Mouse (Mus musculus): Measurements from ENCODE around the gene Slc5a4b. TPM values are rescaled to one million over a fixed set of nuclear protein-coding genes. Genes with fewer than 3 reads are reported as not detected.

Slc5a4b gene
- polyA plus RNA-seq, 1 experiment from 2014 or later, result not detected

GRCm38 (mm10) chr10:76023921-76024320 lies 86.8 kb downstream of the Slc5a4b start:
- Histone ChIP-seq H3K9ac (ENCODE audit: low read length) (no peak overlapping the region), H3K9me3 (replicated peaks; ENCODE audit: control insufficient read depth, low read length) (peaks cover 2% of the 10 kb centered on the region; the same call in 1 of the 2 replicates), H3K27ac (ENCODE audit: low read length) (no peak overlapping the region), H3K4me3 (ENCODE audit: low read length) (no peak overlapping the region), H3K36me3 (ENCODE audit: control insufficient read depth, insufficient read depth) (no peaks in the 10 kb centered on the region), H3K4me2 (ENCODE audit: low read depth, low read length) (no peak overlapping the region), H3K27me3 (ENCODE audit: control insufficient read depth, insufficient read depth, low read length) (no peaks in the 10 kb centered on the region), H3K4me1 (ENCODE audit: control insufficient read depth, insufficient read depth, low read length) (no peaks in the 10 kb centered on the region)
- WGBS, result 94% methylated on average over 6 of the region's 6 CpGs
- ATAC-seq (replicated peaks; ENCODE audit: extremely low read depth, insufficient read depth, low FRiP score), result no peak

DNA sequence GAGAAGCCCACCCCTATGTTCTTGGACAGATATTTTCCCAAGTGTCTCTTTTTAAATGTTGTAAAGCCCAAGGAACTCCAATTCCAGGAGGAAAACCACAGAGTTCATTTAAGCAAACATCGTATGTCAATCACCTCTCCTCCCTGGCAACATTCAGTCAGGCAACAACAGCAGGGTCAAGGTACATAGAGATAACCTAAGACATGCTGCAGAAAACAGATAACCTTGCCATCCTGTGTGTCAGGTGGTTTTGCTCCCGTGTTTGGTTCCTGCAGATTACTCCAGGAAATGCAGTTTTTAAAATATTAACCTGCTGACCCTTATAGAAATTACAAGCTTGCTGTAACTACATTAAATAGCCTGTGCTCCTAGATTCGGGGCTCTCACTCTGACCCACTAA lies 89.0 kb downstream of the Slc5a4b start:
- H3K4me3 ChIP-seq (ENCODE audit: low read length), result no peak overlapping the region
- H3K27me3 ChIP-seq (ENCODE audit: control insufficient read depth, insufficient read depth, low read length), result no peaks in the 10 kb centered on the region
- H3K9me3 ChIP-seq (replicated peaks; ENCODE audit: control insufficient read depth, low read length), result peaks cover 2% of the 10 kb centered on the region; the same call in 1 of the 2 replicates
- no peak overlapping the region for H3K9ac ChIP-seq (ENCODE audit: low read length)
- no peaks in the 10 kb centered on the region for H3K4me1 ChIP-seq (ENCODE audit: control insufficient read depth, insufficient read depth, low read length)
- H3K36me3 ChIP-seq (ENCODE audit: control insufficient read depth, insufficient read depth), result no peaks in the 10 kb centered on the region
- no peak overlapping the region for H3K27ac ChIP-seq (ENCODE audit: low read length)
- no peak overlapping the region for H3K4me2 ChIP-seq (ENCODE audit: low read depth, low read length)
- ATAC-seq (replicated peaks; ENCODE audit: extremely low read depth, insufficient read depth, low FRiP score), result no peak
- 46% methylated on average over 3 of the region's 3 CpGs for WGBS

DNA sequence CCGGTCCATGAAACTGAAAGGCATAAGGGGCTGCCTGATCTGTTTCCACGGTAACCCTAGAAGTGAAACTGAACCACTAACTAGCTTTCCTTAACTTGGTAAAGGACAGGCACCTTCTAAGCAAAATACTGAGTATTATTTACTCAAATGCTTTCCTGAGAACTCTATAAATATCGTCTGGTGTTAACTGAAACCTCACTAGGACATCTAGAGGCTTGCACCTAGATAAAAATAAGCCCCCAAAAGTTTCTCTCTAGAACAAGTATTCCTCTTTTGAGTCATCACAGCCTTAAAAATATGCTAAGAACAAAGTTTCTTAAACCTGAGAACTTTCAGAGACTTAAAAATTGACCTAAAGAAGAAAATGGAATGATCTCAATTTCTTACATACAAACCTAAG lies 93.9 kb downstream of the Slc5a4b start:
- no peak for ATAC-seq (replicated peaks; ENCODE audit: extremely low read depth, insufficient read depth, low FRiP score)
- Histone ChIP-seq H3K9ac (ENCODE audit: low read length) (no peak overlapping the region), H3K9me3 (replicated peaks; ENCODE audit: control insufficient read depth, low read length) (no peaks in the 10 kb centered on the region), H3K4me2 (ENCODE audit: low read depth, low read length) (no peak overlapping the region), H3K27me3 (ENCODE audit: control insufficient read depth, insufficient read depth, low read length) (no peaks in the 10 kb centered on the region), H3K36me3 (ENCODE audit: control insufficient read depth, insufficient read depth) (no peaks in the 10 kb centered on the region), H3K4me1 (ENCODE audit: control insufficient read depth, insufficient read depth, low read length) (no peaks in the 10 kb centered on the region), H3K27ac (ENCODE audit: low read length) (no peak overlapping the region), H3K4me3 (ENCODE audit: low read length) (no peak overlapping the region)
- 77% methylated on average over 3 of the region's 3 CpGs for WGBS

- Histone ChIP-seq H3K27ac (ENCODE audit: low read length) (no peak overlapping the region), H3K36me3 (ENCODE audit: control insufficient read depth, insufficient read depth) (no peaks in the 10 kb centered on the region), H3K9ac (ENCODE audit: low read length) (no peak overlapping the region), H3K9me3 (replicated peaks; ENCODE audit: control insufficient read depth, low read length) (no peaks in the 10 kb centered on the region), H3K4me1 (ENCODE audit: control insufficient read depth, insufficient read depth, low read length) (no peaks in the 10 kb centered on the region), H3K4me3 (ENCODE audit: low read length) (no peak overlapping the region), H3K27me3 (ENCODE audit: control insufficient read depth, insufficient read depth, low read length) (no peaks in the 10 kb centered on the region), H3K4me2 (ENCODE audit: low read depth, low read length) (no peak overlapping the region)
- 68% methylated on average over 6 of the region's 6 CpGs for WGBS
- ATAC-seq (replicated peaks; ENCODE audit: extremely low read depth, insufficient read depth, low FRiP score), result no peak
These were observed 97.8 kb downstream of the Slc5a4b start for GRCm38 (mm10) chr10:76012922-76013321.

DNA sequence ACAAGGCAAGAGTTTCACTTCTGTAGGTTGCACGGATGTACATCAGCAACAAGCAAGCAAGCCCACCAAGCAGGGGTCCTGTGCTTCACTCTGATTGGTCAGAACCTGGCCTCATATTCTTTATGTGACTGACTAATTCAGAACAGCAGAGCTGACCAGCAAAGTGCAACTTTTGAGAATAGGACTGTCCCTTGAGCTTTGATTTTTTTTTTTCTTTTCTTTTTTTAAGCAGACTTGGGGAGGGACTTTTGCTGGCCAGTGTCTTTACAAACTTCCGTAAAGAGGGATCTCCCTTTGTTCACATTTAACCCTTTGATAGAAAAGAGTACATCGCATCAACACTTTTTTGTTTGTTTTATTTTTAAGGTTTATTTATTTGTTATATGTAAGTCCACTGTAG lies 100.9 kb downstream of the Slc5a4b start:
- no peak overlapping the region for H3K4me2 ChIP-seq (ENCODE audit: low read depth, low read length)
- no peak overlapping the region for H3K27ac ChIP-seq (ENCODE audit: low read length)
- H3K9ac ChIP-seq (ENCODE audit: low read length), result no peak overlapping the region
- 71% methylated on average over 3 of the region's 3 CpGs for WGBS
- H3K9me3 ChIP-seq (replicated peaks; ENCODE audit: control insufficient read depth, low read length), result no peaks in the 10 kb centered on the region
- H3K4me3 ChIP-seq (ENCODE audit: low read length), result no peak overlapping the region
- H3K27me3 ChIP-seq (ENCODE audit: control insufficient read depth, insufficient read depth, low read length), result no peaks in the 10 kb centered on the region
- ATAC-seq (replicated peaks; ENCODE audit: extremely low read depth, insufficient read depth, low FRiP score), result no peak
- H3K4me1 ChIP-seq (ENCODE audit: control insufficient read depth, insufficient read depth, low read length), result no peaks in the 10 kb centered on the region
- no peaks in the 10 kb centered on the region for H3K36me3 ChIP-seq (ENCODE audit: control insufficient read depth, insufficient read depth)

Small RNAs within 50 kb of the gene (microRNA-seq; reads per million reads assigned to microRNA genes)
- gene Mir6409, result not detected

Other genes starting within 250 kb of the Slc5a4b start
- 1.2 and 1.6 TPM in 2 replicates for gene Derl3, start 217.5 kb downstream of the Slc5a4b start, polyA plus RNA-seq (2015; fragmentation: Nextera tagmentation; extraction: Ambion mirVana)
- 112 and 114 TPM in 2 replicates for gene Smarcb1, start 189.3 kb downstream of the Slc5a4b start, polyA plus RNA-seq (2015; fragmentation: Nextera tagmentation; extraction: Ambion mirVana)
- 655 and 710 TPM in 2 replicates for gene Chchd10, start 177.8 kb downstream of the Slc5a4b start, polyA plus RNA-seq (2015; fragmentation: Nextera tagmentation; extraction: Ambion mirVana)
- gene Mmp11, start 174.5 kb downstream of the Slc5a4b start, polyA plus RNA-seq (2015; fragmentation: Nextera tagmentation; extraction: Ambion mirVana), result 26.4 and 30.3 TPM in 2 replicates
- gene Gm867, start 170.3 kb downstream of the Slc5a4b start, polyA plus RNA-seq (2015; fragmentation: Nextera tagmentation; extraction: Ambion mirVana), result 0.42 and 0.44 TPM in 2 replicates
- 0.56 and 0.72 TPM in 2 replicates for gene Vpreb3, start 167.9 kb downstream of the Slc5a4b start, polyA plus RNA-seq (2015; fragmentation: Nextera tagmentation; extraction: Ambion mirVana)
- 0.05 and 0.28 TPM in 2 replicates for gene Gm5134, start 156.4 kb downstream of the Slc5a4b start, polyA plus RNA-seq (2015; fragmentation: Nextera tagmentation; extraction: Ambion mirVana)
- gene Zfp280b, start 78.3 kb downstream of the Slc5a4b start, polyA plus RNA-seq (2015; fragmentation: Nextera tagmentation; extraction: Ambion mirVana), result 11.3 and 14.5 TPM in 2 replicates
- not detected in 2 replicates for gene Slc5a4a, start 36.5 kb upstream of the Slc5a4b start, polyA plus RNA-seq (2015; fragmentation: Nextera tagmentation; extraction: Ambion mirVana)
- gene Prmt2, start 126.9 kb upstream of the Slc5a4b start, polyA plus RNA-seq (2015; fragmentation: Nextera tagmentation; extraction: Ambion mirVana), result 58.5 and 60.4 TPM in 2 replicates
- 0.71 and 0.95 TPM in 2 replicates for gene S100b, start 142.9 kb upstream of the Slc5a4b start, polyA plus RNA-seq (2015; fragmentation: Nextera tagmentation; extraction: Ambion mirVana)
- 9.0 and 11.0 TPM in 2 replicates for gene Dip2a, start 234.3 kb upstream of the Slc5a4b start, polyA plus RNA-seq (2015; fragmentation: Nextera tagmentation; extraction: Ambion mirVana)

Measured in heart, embryonic 16.5 days (tissue).